Mouse (Mus musculus) gastrocnemius, adult 2 months (tissue): ENCODE measurements around the gene Olfr352. TPM values are rescaled to one million over a fixed set of nuclear protein-coding genes. Genes with fewer than 3 reads are reported as not detected.

Experiments used
- DNase-seq: peaks from one replicate; pipeline ENCODE4 v3.0.0; 2022
- H3K27ac ChIP-seq: fragments of 200-600 bp; 2 replicates; pipeline ENCODE4 v1.8.1; 2022; ENCODE audit warnings: mild to moderate bottlenecking
- H3K4me3 ChIP-seq: fragments of 200-600 bp; 2 replicates; pipeline ENCODE4 v1.8.1; 2022; ENCODE audit warnings: mild to moderate bottlenecking, moderate library complexity
- CTCF ChIP-seq: fragments of 200-600 bp; IDR thresholded peaks from 2 replicates; pipeline ENCODE4 v1.8.1; 2022; ENCODE audit warnings: antibody characterized with exemption, mild to moderate bottlenecking, moderate library complexity
- intact Hi-C: fragments of 180-260 bp; cut with DNase I; formaldehyde crosslinking; loops from one replicate; pipeline ENCODE4 v1.15.1; 2025
- long read RNA-seq, 2 experiments: library from polyadenylated mRNA; stranded (forward); transcript quantifications; one replicate each; pipeline ENCODE4 v2.0.0; 2021
- total RNA-seq, 2 experiments: library from RNA; stranded (reverse); gene quantifications; 2 replicates each; pipeline ENCODE4 v1.2.3; 2021

The Olfr352 gene
- total RNA-seq = not detected
- long read RNA-seq, experiment 1 = 0 reads
- long read RNA-seq, experiment 2 = 0 reads

DNA sequence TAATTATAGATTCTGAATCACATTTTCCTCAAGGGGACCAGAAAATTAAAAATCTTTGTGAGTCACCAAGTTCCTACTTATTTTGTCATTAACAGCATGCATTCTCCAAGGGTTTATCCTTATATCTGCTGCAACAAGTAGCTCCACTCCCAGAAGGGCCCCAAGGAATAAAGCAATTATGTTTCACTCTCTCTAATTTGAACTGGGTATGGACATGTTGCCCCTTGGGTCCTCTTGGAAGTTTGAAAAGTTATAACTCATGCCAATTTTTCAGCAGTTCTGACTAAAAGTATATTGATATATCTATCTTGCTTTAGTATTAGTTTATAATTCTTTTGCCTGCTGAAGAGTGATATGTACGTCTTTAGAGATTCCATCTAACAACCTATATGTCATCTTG, at the start of gene Olfr352:
TSS of gene Olfr352 (plus strand) at position 301 of the 400 bp plus-strand sequence.
- no peak for DNase-seq
- intact Hi-C loops = no loop called here
- no peak within 1 kb of the TSS for H3K4me3 ChIP-seq
- H3K27ac ChIP-seq = no peak within 1 kb of the TSS
- TF ChIP-seq CTCF = no peak

DNA sequence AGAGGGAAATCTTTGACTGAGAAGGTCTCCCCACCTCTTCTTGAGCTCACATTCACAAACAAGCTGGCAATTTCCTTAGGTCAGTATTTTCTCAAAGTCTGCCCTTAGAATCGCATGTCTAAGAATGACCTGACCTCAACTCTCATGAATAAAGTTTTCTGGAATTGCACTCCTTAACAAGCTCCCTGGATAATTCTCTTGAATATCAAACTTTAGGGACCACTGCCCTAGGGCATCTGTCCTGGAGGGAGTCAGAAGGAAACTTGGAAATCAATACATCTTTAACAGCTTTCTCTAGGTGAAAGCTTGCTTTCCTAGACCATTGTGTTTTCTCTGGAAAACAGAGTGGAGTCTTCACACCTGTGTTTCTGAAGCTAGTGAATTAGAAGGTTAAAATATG, 22.2 kb upstream of the Olfr352 start, which contains the start of gene Olfr350:
TSS of gene Olfr350 (plus strand) at position 301 of the 400 bp plus-strand sequence.
- no peak within 1 kb of the TSS for H3K27ac ChIP-seq
- no peak for TF ChIP-seq CTCF
- DNase-seq = no peak
- no peak within 1 kb of the TSS for H3K4me3 ChIP-seq
- intact Hi-C loops = no loop called here

DNA sequence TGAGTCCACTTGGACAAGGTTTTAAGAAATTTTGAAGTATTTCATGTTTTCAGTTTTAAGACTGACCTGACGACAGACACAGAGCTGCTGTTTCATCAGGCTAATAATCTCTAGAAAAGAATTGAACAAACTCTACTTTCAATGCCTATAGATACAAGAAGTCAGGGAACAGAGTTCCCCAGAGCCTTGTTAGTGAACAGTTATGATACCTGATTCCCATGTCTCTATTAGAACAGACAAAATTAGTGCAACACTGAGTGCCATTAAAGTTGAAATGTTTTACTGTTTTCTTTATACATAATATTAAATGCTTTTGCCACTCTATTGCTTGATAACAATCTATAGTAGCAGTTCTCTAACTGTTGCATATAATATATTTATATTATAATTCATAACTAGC, 5.7 kb upstream of the Olfr352 start, which contains the start of gene Olfr351:
TSS of gene Olfr351 (minus strand) at position 101 of the 400 bp plus-strand sequence.
- DNase-seq = no peak
- intact Hi-C loops = no loop called here
- TF ChIP-seq CTCF = no peak
- no peak within 1 kb of the TSS for H3K27ac ChIP-seq
- H3K4me3 ChIP-seq = no peak within 1 kb of the TSS

DNA sequence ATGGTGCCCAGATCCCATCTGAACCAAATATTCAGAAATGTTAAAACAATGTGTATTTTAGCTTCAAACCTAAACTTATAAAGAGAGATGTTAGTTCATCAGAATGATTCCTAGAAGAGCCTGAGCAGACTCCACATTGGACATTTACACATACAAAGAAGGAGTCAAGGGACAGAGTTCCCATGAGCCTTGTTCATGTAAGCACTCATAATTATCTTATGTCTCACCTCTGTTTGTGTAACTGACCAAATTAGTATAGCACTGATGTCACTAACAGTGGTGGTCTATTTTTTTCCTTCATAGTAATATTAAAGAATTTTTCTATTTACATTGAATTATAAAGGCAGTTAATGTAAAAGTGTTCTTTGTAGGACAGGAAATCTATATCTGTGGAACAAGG, 24.6 kb downstream of the Olfr352 start, which contains the start of gene Olfr353:
TSS of gene Olfr353 (minus strand) at position 101 of the 400 bp plus-strand sequence.
- no peak for TF ChIP-seq CTCF
- H3K27ac ChIP-seq = no peak within 1 kb of the TSS
- DNase-seq = no peak
- intact Hi-C loops = no loop called here
- H3K4me3 ChIP-seq = no peak within 1 kb of the TSS

DNA sequence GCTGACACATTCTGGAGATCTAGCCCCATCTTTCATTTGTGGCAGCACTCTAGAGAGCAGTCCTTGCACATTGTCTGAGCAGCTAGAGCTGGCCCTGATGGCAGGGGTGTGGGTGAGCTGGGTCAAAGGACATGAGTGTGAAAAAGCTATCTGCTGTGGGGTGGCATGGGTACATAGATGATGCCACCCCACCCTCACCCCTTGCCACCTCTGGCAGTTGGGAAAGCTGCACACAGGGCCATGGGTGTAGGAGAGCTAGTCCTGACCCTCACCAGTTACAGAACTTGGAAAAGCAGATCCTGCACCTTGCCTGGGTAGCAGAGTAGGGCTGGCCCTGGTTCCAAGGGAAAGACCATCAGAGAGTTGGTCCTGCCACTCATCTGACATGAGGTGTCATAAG, 28.9 kb downstream of the Olfr352 start:
- Histone ChIP-seq H3K27ac (no peak overlapping the region), H3K4me3 (no peak overlapping the region)
- DNase-seq = no peak
- intact Hi-C loops = no loop called here
- no peak for TF ChIP-seq CTCF

DNA sequence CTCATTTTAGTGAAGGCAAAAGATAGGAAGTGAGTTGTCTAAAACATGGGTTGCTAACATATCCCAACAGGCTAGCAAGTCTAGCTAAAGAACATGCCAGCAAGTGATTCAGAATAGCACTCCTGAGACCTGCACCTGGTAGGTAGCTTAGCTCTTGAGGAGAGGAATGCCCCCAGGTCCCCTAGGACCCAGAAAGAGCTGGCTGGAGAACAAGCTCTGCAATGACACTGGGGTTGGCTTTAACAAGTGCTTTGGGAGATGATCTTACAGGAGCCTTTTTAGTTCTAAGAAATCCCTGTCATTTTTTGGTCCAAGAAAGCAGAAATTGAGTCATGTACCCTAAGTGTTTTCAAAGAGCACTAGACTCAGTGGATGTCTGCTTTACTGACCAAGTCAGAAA, 37.1 kb downstream of the Olfr352 start, which contains the start of gene Olfr354:
TSS of gene Olfr354 (plus strand) at position 301 of the 400 bp plus-strand sequence.
- H3K27ac ChIP-seq = no peak within 1 kb of the TSS
- H3K4me3 ChIP-seq = no peak within 1 kb of the TSS
- intact Hi-C loops = no loop called here
- DNase-seq = no peak
- TF ChIP-seq CTCF = no peak

Other genes starting within 250 kb of the Olfr352 start
- not detected for gene Olfr345, start 228.4 kb upstream of the Olfr352 start, total RNA-seq
- gene Olfr346, start 182.7 kb upstream of the Olfr352 start, total RNA-seq = not detected
- not detected for gene Olfr347, start 136.6 kb upstream of the Olfr352 start, total RNA-seq
- not detected for gene Olfr348, start 84.2 kb upstream of the Olfr352 start, total RNA-seq
- gene Olfr50, start 77.9 kb upstream of the Olfr352 start, total RNA-seq = not detected
- gene Olfr3, start 51.4 kb upstream of the Olfr352 start, total RNA-seq = not detected
- gene Olfr350, start 22.1 kb upstream of the Olfr352 start, total RNA-seq = not detected
- gene Olfr351, start 5.8 kb upstream of the Olfr352 start, total RNA-seq = not detected
- not detected for gene Olfr353, start 24.5 kb downstream of the Olfr352 start, total RNA-seq
- not detected for gene Olfr354, start 37.2 kb downstream of the Olfr352 start, total RNA-seq
- not detected for gene Olfr355, start 60.4 kb downstream of the Olfr352 start, total RNA-seq
- gene Olfr356, start 68.7 kb downstream of the Olfr352 start, total RNA-seq = not detected
- gene Olfr357, start 125.4 kb downstream of the Olfr352 start, total RNA-seq = not detected
- not detected for gene Olfr358, start 140.9 kb downstream of the Olfr352 start, total RNA-seq
- gene Olfr360, start 197.3 kb downstream of the Olfr352 start, total RNA-seq = not detected
- gene Olfr361, start 220.8 kb downstream of the Olfr352 start, total RNA-seq = not detected
- gene Olfr362, start 249.4 kb downstream of the Olfr352 start, total RNA-seq = not detected